Mouse (Mus musculus): ENCODE data around the gene Map2k3. TPM values are rescaled to one million over a fixed set of nuclear protein-coding genes. Genes with fewer than 3 reads are reported as not detected.
A peak's percentile ranks its signal among the peaks of the same experiment; 100 is the strongest.

Gene Map2k3
- total and polyA plus RNA-seq, 3 experiments, result 73.2 to 132 (median 111) TPM

GRCm38 (mm10) chr11:60935326-60935974 lies 3.6 kb downstream of the Map2k3 start:
- no peaks in the 10 kb centered on the region for H3K9me3 ChIP-seq (replicated peaks; ENCODE audit: insufficient read depth, low read length)
- H3K4me3 ChIP-seq (ENCODE audit: control insufficient read depth in 1 of 2, insufficient read depth in 1 of 2, low read depth in 2 of 2, low read length in 2 of 2), result peak overlapping the region; percentile 37 to 47
- H3K36me3 ChIP-seq (ENCODE audit: control insufficient read depth in 1 of 2, insufficient read depth in 2 of 2, low read length in 2 of 2), result peaks cover 0 to 35% of the 10 kb centered on the region in 2 experiments; a peak in 3 of 4 replicates
- DNase-seq (ENCODE audit: low read depth, low spot score), result peak; percentile 98
- H3K79me2 ChIP-seq (ENCODE audit: control insufficient read depth, insufficient read depth, low read length, poor library complexity), result peaks cover 91% of the 10 kb centered on the region
- no peaks in the 10 kb centered on the region for H3K27me3 ChIP-seq (ENCODE audit: control insufficient read depth in 1 of 2, insufficient read depth in 2 of 2, low read length in 2 of 2)
- peak overlapping the region; percentile 62 for H3K9ac ChIP-seq (ENCODE audit: control insufficient read depth, low read depth, low read length, poor library complexity, severe bottlenecking)
- peaks cover 15 to 40% of the 10 kb centered on the region in 2 experiments for H3K4me1 ChIP-seq (ENCODE audit: control insufficient read depth in 1 of 2, insufficient read depth in 2 of 2, low read length in 2 of 2)
- H3K27ac ChIP-seq (ENCODE audit: control insufficient read depth, low read depth, low read length), result peak overlapping the region; percentile 89
- TF ChIP-seq CHD2 (IDR thresholded peaks at IDR 0.05; ENCODE audit: low read length) (no peak; the same call in 1 of the 2 replicates), RAD21 (IDR thresholded peaks at IDR 0.05; ENCODE audit: low read depth, low read length) (no peak), ETS1 (IDR thresholded peaks at IDR 0.05; ENCODE audit: low read depth, low read length) (peak; percentile 100), USF1 (IDR thresholded peaks at IDR 0.05; ENCODE audit: low read depth, low read length) (no peak), EP300 (IDR thresholded peaks at IDR 0.05; ENCODE audit: low read depth in 1 of 2, low read length in 2 of 2) (peak; percentile 93 to 94), TAL1 (IDR thresholded peaks at IDR 0.05; ENCODE audit: low read length) (peak; percentile 81), UBTF (IDR thresholded peaks at IDR 0.05; ENCODE audit: borderline replicate concordance, insufficient read depth, low read depth, low read length) (no peak), ELF1 (IDR thresholded peaks at IDR 0.05; ENCODE audit: low read depth, low read length) (peak; percentile 81), MAFK (IDR thresholded peaks at IDR 0.05; ENCODE audit: borderline replicate concordance, low read depth, low read length) (peak; percentile 96), GABPA (IDR thresholded peaks at IDR 0.05; ENCODE audit: low read depth, low read length) (peak; percentile 98), E2F4 (IDR thresholded peaks at IDR 0.05; ENCODE audit: borderline replicate concordance, low read depth, low read length) (no peak), JUND (IDR thresholded peaks at IDR 0.05; ENCODE audit: low read depth, low read length) (peak; percentile 93), TCF12 (IDR thresholded peaks at IDR 0.05; ENCODE audit: low read depth, low read length) (peak; percentile 83), USF2 (IDR thresholded peaks at IDR 0.05; ENCODE audit: borderline replicate concordance in 1 of 2, insufficient read depth in 1 of 2, low read depth in 1 of 2, low read length in 2 of 2) (no peak), MEF2A (IDR thresholded peaks at IDR 0.05; ENCODE audit: extremely low read depth, insufficient replicate concordance, low read depth, low read length, poor library complexity, severe bottlenecking) (no peak), ZKSCAN1 (IDR thresholded peaks at IDR 0.05; ENCODE audit: low read depth, low read length) (no peak), RCOR1 (IDR thresholded peaks at IDR 0.05; ENCODE audit: low read depth, low read length) (peak; percentile 63; the same call in 1 of the 2 replicates), NRF1 (IDR thresholded peaks at IDR 0.05; ENCODE audit: insufficient read depth, low read depth, low read length, poor library complexity, severe bottlenecking) (no peak), NELFE (IDR thresholded peaks at IDR 0.05; ENCODE audit: low read depth, low read length) (peak; percentile 58), POLR2AphosphoS5 (IDR thresholded peaks at IDR 0.05; ENCODE audit: borderline replicate concordance, low read depth, low read length) (no peak), CTCF (IDR thresholded peaks at IDR 0.05 in 2 of 3, conservative IDR thresholded peaks at IDR 0.05 in 1 of 3; ENCODE audit: control insufficient read depth in 1 of 3, insufficient read depth in 1 of 3, low read depth in 2 of 3, low read length in 3 of 3, poor library complexity in 1 of 3, severe bottlenecking in 1 of 3) (no peak), ZNF384 (IDR thresholded peaks at IDR 0.05; ENCODE audit: low read depth, low read length) (no peak), MAZ (IDR thresholded peaks at IDR 0.05; ENCODE audit: low read depth, low read length) (peak; percentile 93), MXI1 (IDR thresholded peaks at IDR 0.05; ENCODE audit: low read depth, low read length) (peak; percentile 93), HCFC1 (IDR thresholded peaks at IDR 0.05; ENCODE audit: low read depth, low read length) (peak; percentile 79), BHLHE40 (IDR thresholded peaks at IDR 0.05; ENCODE audit: borderline replicate concordance, low read depth, low read length) (peak; percentile 68; the same call in 1 of the 2 replicates), GATA1 (IDR thresholded peaks at IDR 0.05; ENCODE audit: low read depth, low read length) (peak; percentile 80), ZMIZ1 (IDR thresholded peaks at IDR 0.05; ENCODE audit: low read depth, low read length) (peak; percentile 30; the same call in 1 of the 2 replicates), TBP (IDR thresholded peaks at IDR 0.05; ENCODE audit: low read depth, low read length) (peak; percentile 63; the same call in 1 of the 2 replicates), SMC3 (IDR thresholded peaks at IDR 0.05; ENCODE audit: low read depth, low read length) (no peak), POLR2AphosphoS2 (IDR thresholded peaks at IDR 0.05; ENCODE audit: low read length) (no peak; the same call in 1 of the 2 replicates), SIN3A (IDR thresholded peaks at IDR 0.05; ENCODE audit: low read length) (peak; percentile 100), CHD1 (IDR thresholded peaks at IDR 0.05; ENCODE audit: low read depth, low read length) (no peak), ZC3H11A (IDR thresholded peaks at IDR 0.05; ENCODE audit: low read depth, low read length) (no peak), MYC (IDR thresholded peaks at IDR 0.05; ENCODE audit: low read depth, low read length) (peak; percentile 83; the same call in 1 of the 2 replicates), POLR2A (IDR thresholded peaks at IDR 0.05; ENCODE audit: control insufficient read depth in 1 of 2, insufficient read depth in 1 of 2, low read depth in 1 of 2, low read length in 2 of 2, poor library complexity in 1 of 2) (peak in 1 of 2 experiments; percentile 79; a peak in 2 of 4 replicates)
